Mouse (Mus musculus) forebrain, embryonic 16.5 days (tissue): ENCODE results near the gene Armc7. TPM values are rescaled to one million over a fixed set of nuclear protein-coding genes. Genes with fewer than 3 reads are reported as not detected.

Experiments used
- ATAC-seq: fragments of 200-750 bp; cut with Nextera tagmentation; 2 replicates; pipeline ENCODE4 v1.8.0; 2017; ENCODE audit warnings: mild to moderate bottlenecking, moderate library complexity
- H3K27ac ChIP-seq: fragments of 300-500 bp; sonication (generic); 2 replicates; pipeline ENCODE4 v1.5.1; 2014; ENCODE audit warnings: low read length, control low read depth
- H3K27me3 ChIP-seq: fragments of 300-500 bp; sonication (generic); replicated peaks from 2 replicates; pipeline ENCODE4 v1.6.1; 2014; ENCODE audit warnings: low read length; ENCODE audit not compliant: control insufficient read depth, insufficient read depth
- H3K36me3 ChIP-seq: fragments of 300-500 bp; sonication (generic); 2 replicates; pipeline ENCODE4 v1.6.1; 2014; ENCODE audit not compliant: control insufficient read depth, insufficient read depth
- H3K4me1 ChIP-seq: fragments of 300-500 bp; sonication (generic); replicated peaks from 2 replicates; pipeline ENCODE4 v1.6.1; 2014; ENCODE audit warnings: low read length; ENCODE audit not compliant: control insufficient read depth, insufficient read depth
- H3K4me2 ChIP-seq: fragments of 300-500 bp; sonication (generic); 2 replicates; pipeline ENCODE4 v1.6.1; 2014; ENCODE audit warnings: mild to moderate bottlenecking, low read length, control low read depth
- H3K4me3 ChIP-seq: fragments of 300-500 bp; sonication (generic); replicated peaks from 2 replicates; pipeline ENCODE4 v1.5.1; 2014; ENCODE audit warnings: mild to moderate bottlenecking, low read length, control low read depth
- H3K9ac ChIP-seq: fragments of 300-500 bp; sonication (generic); replicated peaks from 2 replicates; pipeline ENCODE4 v1.6.1; 2014; ENCODE audit warnings: low read depth, low read length, control low read depth
- H3K9me3 ChIP-seq: fragments of 300-500 bp; sonication (generic); 2 replicates; pipeline ENCODE4 v1.6.1; 2016; ENCODE audit warnings: low read length; ENCODE audit not compliant: control insufficient read depth
- WGBS: fragments of 180-500 bp; shearing (Covaris S2); extraction: QIAGEN DNeasy Blood & Tissue Kit; methylation state at CpG from one replicate; pipeline ENCODE4 v1.1.7; 2014; 5-methylcytosine and 5-hydroxymethylcytosine counted together
- polyA plus RNA-seq: library from polyadenylated mRNA; unstranded; fragments of >200 nt; fragmentation: Nextera tagmentation; extraction: Ambion mirVana; gene quantifications from 2 replicates; pipeline ENCODE4 v1.2.1, GENCODE M21; 2015

Armc7 gene
- polyA plus RNA-seq, 1 experiment from 2014 or later: 17.3 TPM

GRCm38 (mm10) chr11:115512407-115513183 lies 37.1 kb downstream of the Armc7 start:
- ATAC-seq: no peak
- 4% methylated on average over 8 of the region's 8 CpGs for WGBS
- peak overlapping the region; percentile 86 for H3K4me2 ChIP-seq
- peak overlapping the region; percentile 97 for H3K9ac ChIP-seq
- no peaks in the 10 kb centered on the region for H3K9me3 ChIP-seq
- peak overlapping the region; percentile 90 for H3K27ac ChIP-seq
- H3K36me3 ChIP-seq: no peaks in the 10 kb centered on the region
- H3K4me1 ChIP-seq: peaks cover 41% of the 10 kb centered on the region
- peak overlapping the region; percentile 81 for H3K4me3 ChIP-seq
- no peaks in the 10 kb centered on the region for H3K27me3 ChIP-seq

DNA sequence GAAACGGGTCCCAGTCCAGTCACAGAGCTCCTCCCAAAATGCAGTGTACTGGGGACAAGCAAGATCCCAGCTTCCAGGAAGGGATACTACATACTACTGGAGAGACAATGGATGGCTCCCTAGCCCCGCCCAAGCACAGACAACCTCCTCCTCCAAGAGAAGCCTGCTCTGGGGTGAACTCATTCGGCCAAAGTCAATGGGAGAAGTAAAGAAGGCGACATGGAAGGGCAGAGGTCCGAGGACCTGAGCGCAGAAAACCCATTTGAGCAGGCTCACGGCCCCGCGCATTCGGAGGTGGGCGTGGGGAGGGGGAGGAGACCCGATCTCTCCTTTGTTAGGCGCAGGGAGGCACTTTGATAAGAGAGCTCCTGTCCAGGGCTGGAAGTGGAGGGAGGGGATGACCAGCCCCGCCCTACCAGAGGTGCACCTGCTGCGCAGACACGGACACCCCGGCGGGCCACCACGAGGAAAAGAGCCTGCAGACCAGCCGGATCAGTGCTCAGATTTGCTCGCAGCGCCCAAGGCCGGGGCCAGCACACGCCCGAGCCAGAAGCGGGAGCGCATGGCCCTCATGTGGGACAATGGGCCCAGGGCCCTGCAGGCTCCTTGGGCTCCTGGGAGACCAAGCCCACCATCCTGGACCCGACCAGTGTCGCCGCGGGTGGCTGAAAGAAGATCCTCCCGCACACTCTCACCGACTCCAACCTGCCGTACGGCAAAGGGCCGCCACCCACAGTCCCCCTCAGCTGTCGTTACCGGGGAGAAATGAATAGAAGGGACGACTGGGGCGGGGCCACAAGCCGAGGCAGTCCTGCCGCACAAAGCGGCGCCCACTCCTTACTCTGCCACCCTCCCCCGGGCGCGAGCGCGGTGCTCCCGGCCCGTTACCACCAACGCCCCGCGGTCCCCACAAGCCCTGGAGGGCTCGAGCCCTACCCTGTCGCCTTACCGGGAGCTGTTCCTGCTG lies 38.1 kb downstream of the Armc7 start:
- WGBS: under 1% methylated on average over 57 of the region's 57 CpGs
- H3K27me3 ChIP-seq: no peaks in the 10 kb centered on the region
- no peaks in the 10 kb centered on the region for H3K36me3 ChIP-seq
- ATAC-seq: peak; percentile 57
- H3K9ac ChIP-seq: peak overlapping the region; percentile 97
- H3K4me2 ChIP-seq: peak overlapping the region; percentile 86
- peaks cover 32% of the 10 kb centered on the region for H3K4me1 ChIP-seq
- no peaks in the 10 kb centered on the region for H3K9me3 ChIP-seq
- H3K4me3 ChIP-seq: peak overlapping the region; percentile 81
- peak overlapping the region; percentile 90 for H3K27ac ChIP-seq

DNA sequence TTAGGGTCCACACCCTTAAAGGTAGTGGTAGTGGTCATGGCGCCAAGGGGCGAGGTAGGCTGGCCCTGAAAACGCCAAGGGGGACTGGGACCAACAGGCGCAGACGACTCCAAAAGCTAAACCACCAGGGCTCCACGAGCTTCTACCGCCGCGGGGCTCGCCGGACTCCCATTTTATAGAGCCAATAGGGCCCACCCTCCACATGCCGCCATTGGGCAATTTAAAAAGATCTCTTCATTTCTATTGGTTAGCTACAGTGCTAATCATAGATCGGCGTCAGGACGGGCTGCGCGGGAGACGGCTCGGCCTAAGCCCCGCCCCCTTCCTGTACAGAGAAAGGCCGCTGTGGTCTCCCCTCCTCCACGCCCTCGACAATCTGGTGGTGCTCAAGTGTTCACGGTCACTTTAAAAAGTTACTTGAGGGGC lies 38.8 kb downstream of the Armc7 start, which contains the start of gene Jpt1:
Jpt1 (minus strand) TSS at position 150 of the 426 bp plus-strand sequence.
- no peaks in the 10 kb centered on the region for H3K9me3 ChIP-seq
- H3K4me2 ChIP-seq: peak within 1 kb of the TSS; percentile 86
- no peaks in the 10 kb centered on the region for H3K36me3 ChIP-seq
- H3K9ac ChIP-seq: peak within 1 kb of the TSS; percentile 97
- WGBS: 0% methylated on average over 24 of the region's 24 CpGs
- H3K27ac ChIP-seq: peak within 1 kb of the TSS; percentile 90
- no peaks in the 10 kb centered on the region for H3K27me3 ChIP-seq
- H3K4me1 ChIP-seq: peaks cover 27% of the 10 kb centered on the region
- ATAC-seq: peak; percentile 98
- peak within 1 kb of the TSS; percentile 81 for H3K4me3 ChIP-seq

GRCm38 (mm10) chr11:115515021-115515420 lies 39.6 kb downstream of the Armc7 start:
- H3K9ac ChIP-seq: no peak overlapping the region
- peaks cover 22% of the 10 kb centered on the region for H3K4me1 ChIP-seq
- no peaks in the 10 kb centered on the region for H3K9me3 ChIP-seq
- no peak for ATAC-seq
- H3K4me3 ChIP-seq: no peak overlapping the region
- WGBS: 63% methylated on average over 6 of the region's 6 CpGs
- H3K4me2 ChIP-seq: no peak overlapping the region
- no peaks in the 10 kb centered on the region for H3K36me3 ChIP-seq
- no peaks in the 10 kb centered on the region for H3K27me3 ChIP-seq
- H3K27ac ChIP-seq: no peak overlapping the region

GRCm38 (mm10) chr11:115516942-115517341 lies 41.5 kb downstream of the Armc7 start:
- ATAC-seq: no peak
- WGBS: 75% methylated on average over 5 of the region's 5 CpGs
- no peaks in the 10 kb centered on the region for H3K9me3 ChIP-seq
- no peaks in the 10 kb centered on the region for H3K36me3 ChIP-seq
- no peak overlapping the region for H3K4me2 ChIP-seq
- H3K4me3 ChIP-seq: no peak overlapping the region
- H3K27me3 ChIP-seq: no peaks in the 10 kb centered on the region
- no peak overlapping the region for H3K9ac ChIP-seq
- H3K4me1 ChIP-seq: peaks cover 3% of the 10 kb centered on the region
- no peak overlapping the region for H3K27ac ChIP-seq

DNA sequence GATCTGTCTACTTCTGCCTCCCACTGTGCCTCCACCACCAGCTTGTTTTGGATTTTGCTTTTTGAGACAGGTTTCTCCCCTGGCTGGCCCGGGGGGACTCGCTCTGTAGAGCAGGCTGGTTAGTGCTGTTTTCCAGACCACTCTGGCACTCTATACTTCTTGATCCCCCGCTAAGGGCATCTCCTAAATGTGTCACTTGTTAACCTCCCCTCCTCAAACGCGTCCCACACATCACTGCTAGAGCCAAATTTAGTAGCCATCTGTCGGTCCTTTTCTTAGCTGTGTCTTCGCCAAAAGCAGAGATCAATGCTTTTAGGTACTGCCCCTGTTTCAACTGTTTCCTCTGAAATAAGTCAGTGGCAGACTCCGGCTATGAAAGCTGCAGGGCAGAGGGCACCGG lies 43.2 kb downstream of the Armc7 start:
- WGBS: 76% methylated on average over 9 of the region's 9 CpGs
- Histone ChIP-seq H3K4me1 (peaks cover 2% of the 10 kb centered on the region; the same call in 1 of the 2 replicates), H3K4me3 (no peak overlapping the region), H3K27me3 (no peaks in the 10 kb centered on the region), H3K9ac (no peak overlapping the region), H3K36me3 (peaks cover 5% of the 10 kb centered on the region), H3K4me2 (no peak overlapping the region), H3K27ac (no peak overlapping the region), H3K9me3 (no peaks in the 10 kb centered on the region)
- no peak for ATAC-seq

- Histone ChIP-seq H3K36me3 (peaks cover 5% of the 10 kb centered on the region), H3K27me3 (no peaks in the 10 kb centered on the region), H3K9me3 (no peaks in the 10 kb centered on the region), H3K4me1 (peaks cover 2% of the 10 kb centered on the region; the same call in 1 of the 2 replicates), H3K27ac (no peak overlapping the region), H3K4me2 (no peak overlapping the region), H3K9ac (no peak overlapping the region), H3K4me3 (no peak overlapping the region)
- WGBS: 90% methylated on average over 3 of the region's 3 CpGs
- ATAC-seq: no peak
These were observed 44.1 kb downstream of the Armc7 start for GRCm38 (mm10) chr11:115519581-115519980.

- H3K4me1 ChIP-seq: no peaks in the 10 kb centered on the region
- no peaks in the 10 kb centered on the region for H3K9me3 ChIP-seq
- ATAC-seq: no peak
- H3K36me3 ChIP-seq: peaks cover 5% of the 10 kb centered on the region
- 77% methylated on average over 2 of the region's 2 CpGs for WGBS
- no peak overlapping the region for H3K4me2 ChIP-seq
- no peak overlapping the region for H3K4me3 ChIP-seq
- H3K27me3 ChIP-seq: no peaks in the 10 kb centered on the region
- no peak overlapping the region for H3K9ac ChIP-seq
- H3K27ac ChIP-seq: no peak overlapping the region
These were observed 44.8 kb downstream of the Armc7 start for GRCm38 (mm10) chr11:115520218-115520617.

DNA sequence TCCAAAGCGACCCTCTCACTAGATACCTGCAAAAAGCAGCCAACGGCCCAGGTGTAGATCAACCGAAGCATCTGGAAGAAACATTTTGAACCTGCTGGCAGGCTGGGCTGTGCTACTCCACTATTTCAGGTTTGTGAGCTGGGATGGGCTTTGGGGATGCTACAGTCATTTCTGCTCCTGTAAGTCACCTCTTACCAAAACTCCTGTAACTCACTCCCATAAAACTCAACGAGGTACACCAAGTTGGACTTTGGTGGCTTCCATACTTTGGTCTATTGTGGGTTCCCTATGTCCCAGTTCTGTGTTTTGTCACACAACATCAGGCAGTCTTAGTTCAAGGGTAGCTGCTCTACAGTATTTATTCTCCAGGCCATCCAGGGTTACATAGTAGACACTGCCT lies 45.6 kb downstream of the Armc7 start:
- no peak for ATAC-seq
- Histone ChIP-seq H3K27ac (no peak overlapping the region), H3K9ac (no peak overlapping the region), H3K4me2 (no peak overlapping the region), H3K9me3 (no peaks in the 10 kb centered on the region), H3K36me3 (peaks cover 9% of the 10 kb centered on the region), H3K4me3 (no peak overlapping the region), H3K4me1 (no peaks in the 10 kb centered on the region), H3K27me3 (no peaks in the 10 kb centered on the region)
- 86% methylated on average over 4 of the region's 4 CpGs for WGBS
